Mouse (Mus musculus) cerebellum, adult (tissue): Measurements from ENCODE around the gene Spen.

Source experiments
- ATAC-seq: cut with Nextera tagmentation; 2 replicates; pipeline ENCODE4 v1.9.2; 2017; ENCODE audit warnings: mild to moderate bottlenecking, moderate library complexity, mixed read lengths; ENCODE audit not compliant: insufficient number of reproducible peaks, low FRiP score, low TSS enrichment

The Spen gene

DNA sequence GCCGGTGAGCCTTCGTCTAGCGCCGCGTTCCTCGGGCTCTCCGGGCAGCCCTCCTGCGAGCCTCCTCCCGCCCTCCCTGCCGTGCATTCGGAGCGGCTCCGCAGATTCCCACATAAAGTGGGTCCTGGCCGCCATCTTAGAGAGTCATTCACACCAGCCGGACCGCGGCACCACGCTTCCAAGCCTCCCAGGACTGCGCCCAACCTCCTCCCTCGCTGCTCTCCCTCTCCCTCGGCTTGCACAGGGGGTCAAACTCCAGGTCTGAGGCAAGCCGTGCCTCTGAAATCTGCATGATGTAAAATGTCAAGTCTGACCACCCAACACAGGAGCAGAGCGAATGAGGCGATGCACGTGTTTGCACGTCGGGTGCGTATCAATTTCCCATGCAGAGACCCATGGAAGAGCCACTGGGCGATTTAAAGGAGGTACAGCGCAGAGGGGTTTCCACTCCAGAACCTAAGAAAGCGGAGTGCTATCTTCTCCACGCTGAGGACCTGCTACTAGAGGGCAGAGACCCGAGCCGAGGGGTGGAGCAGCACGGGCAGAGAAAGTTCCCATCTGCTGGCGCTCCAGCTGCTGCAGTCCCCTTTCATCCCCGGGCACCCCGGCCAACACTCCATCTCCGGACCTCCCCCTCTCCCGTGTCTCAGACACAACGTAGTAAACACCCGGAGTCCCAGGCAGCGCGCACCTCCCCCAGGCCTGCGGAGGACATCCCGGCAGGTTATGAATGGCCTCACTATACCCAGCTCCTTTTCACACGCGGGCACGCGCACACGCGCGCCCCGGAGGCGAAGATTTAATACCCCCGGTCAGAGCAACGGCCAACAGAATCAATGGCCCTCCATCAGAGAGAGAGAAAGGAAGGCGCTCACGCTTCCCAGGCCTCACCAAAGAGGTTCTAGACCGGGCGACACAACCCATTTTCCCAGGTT is 1.8 kb downstream of the Spen start:
- 0 out of 2 replicates have a peak, but pooled peaks have one; percentile 5 for ATAC-seq

DNA sequence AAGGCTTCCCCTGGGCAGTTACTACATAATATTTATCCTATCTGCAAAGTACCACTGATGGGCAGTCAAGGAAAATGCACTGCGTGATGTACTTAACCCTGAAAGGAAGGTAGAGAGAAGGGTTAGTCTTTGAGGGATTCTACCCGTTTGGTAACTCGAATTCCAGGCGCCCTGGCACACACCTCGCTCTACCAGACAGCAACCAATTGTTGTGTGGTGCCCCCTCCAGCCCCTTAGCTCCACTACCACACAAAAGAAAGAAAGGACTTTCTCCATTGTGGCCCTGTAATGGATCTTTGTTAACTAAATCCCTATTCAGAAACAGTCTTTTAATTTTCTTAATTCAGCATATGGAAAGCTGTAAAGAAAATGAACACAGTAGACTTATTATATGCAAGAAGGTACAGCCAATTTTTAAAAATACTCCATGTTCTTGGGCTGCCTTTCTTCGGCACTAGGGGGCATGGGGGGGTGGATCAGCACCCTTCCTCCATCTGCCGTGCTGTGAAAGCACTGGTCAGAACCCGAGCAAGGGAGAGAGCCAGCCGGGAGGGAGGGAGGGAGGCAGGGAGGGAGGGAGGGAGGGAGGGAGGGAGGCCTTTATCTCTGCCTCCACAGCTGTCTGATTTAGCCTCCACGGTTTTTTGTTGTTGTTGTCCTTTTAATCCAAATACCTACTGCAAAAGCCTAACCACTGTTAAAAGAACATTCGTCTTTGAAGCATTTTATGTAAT is 3.3 kb downstream of the Spen start:
- no peak for ATAC-seq

DNA sequence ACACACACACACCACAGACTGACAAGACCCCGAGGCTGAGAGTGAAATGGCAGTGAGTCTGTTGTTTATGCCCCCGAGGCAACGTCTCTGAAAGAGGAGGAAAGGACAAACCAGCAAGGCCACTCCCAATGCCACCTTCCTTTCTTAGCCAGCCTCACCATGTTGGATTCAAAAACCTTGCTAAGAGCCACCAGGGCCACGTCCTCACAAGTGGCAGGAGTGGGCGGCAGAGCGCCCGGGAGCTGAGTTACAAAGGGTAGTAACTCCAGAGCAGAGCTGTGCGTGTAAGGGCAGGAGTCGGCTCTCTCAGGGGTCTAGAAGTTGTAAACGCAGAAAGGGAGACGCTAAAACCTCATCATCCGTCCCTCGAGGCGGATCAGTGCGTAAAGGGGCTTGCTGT is 7.4 kb downstream of the Spen start:
- no peak for ATAC-seq

DNA sequence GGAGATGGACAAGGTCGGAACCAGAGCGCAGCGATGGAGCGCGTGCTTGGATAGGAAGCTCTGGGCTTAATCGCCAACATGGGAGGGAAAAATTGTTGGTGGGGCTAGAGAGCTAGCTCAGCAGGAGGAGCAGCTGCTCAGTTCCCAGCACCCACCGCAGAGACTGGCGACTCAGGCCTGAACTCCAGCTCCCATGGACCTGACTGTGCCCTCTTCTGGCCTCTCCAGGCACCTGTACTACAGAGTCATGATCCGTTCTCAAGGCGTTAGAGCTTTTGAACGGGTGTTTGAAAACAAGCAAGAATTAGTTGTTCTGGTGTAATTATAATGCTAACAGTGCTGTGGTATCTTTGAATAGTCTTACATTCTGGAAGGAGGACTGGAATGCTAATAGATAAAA is 9.5 kb downstream of the Spen start:
- no peak for ATAC-seq

DNA sequence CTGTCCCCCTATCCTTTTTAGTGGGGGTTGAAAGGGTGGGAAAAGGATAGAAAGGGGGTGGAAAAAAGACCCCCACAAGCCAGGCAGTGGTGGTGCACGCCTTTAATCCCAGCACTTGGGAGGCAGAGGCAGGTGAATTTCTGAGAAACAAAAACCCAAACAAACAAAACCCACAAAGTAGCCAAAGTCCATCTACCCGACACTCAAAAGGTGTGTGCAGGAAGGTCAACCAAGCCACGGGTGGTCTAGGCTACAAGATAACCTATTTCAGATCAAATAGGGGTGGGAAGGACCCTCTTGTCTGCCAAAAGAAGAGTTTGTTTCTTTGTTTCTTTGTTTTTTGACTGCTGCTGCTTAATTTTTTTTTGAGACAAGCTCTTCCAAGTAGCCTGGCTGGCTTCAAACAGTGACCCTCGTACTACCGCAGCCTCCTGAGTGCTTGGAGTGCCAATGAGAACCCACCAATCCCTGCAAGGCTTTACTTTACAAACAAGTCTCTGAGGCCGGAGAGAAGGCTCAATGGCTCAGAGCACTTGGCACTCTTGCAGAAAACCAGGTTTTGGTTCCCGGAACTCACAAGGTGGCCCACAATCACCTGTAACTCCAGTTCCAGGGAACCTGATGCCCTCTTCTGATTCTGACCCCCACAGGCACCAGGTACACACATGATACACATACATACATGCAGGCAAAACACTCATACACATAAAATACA is 11.3 kb downstream of the Spen start:
- no peak for ATAC-seq

DNA sequence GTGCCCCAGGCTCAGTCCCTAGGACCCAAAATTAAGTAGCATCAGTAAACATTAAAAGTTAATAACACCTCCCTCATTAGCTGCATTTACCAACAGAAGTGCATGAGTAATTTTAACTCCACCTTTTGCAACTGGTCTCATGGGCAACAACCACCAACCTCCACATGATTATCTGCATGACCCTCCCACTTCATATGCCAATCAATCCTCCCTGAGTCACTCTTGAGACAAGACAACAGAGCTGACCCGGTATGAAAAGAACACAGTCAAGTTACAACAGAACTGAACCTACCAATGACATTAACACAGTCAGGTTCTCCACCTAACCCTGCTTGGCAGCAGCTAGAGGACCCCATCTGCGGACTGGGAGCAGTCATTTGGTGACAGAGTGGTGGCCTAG is 12.5 kb downstream of the Spen start:
- no peak for ATAC-seq

DNA sequence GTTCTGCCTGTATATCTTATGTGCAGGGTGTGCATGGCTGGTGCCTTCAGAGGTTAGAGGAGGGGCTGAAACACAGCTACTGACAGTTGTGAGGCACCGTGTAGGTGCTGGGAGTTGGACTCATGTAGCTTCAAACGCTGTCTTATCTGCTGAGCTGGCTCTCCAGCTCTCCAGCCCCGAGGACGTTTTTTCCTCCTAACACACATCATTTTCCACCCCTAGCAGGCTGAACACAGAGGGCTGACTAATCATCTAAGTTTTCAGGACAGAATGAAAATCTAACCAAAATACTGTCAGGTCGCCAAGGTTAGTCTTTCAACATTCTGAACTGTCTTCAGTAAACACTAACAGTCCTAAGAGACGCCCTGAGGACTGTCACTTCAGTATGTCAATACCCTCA is 13.7 kb downstream of the Spen start:
- no peak for ATAC-seq

DNA sequence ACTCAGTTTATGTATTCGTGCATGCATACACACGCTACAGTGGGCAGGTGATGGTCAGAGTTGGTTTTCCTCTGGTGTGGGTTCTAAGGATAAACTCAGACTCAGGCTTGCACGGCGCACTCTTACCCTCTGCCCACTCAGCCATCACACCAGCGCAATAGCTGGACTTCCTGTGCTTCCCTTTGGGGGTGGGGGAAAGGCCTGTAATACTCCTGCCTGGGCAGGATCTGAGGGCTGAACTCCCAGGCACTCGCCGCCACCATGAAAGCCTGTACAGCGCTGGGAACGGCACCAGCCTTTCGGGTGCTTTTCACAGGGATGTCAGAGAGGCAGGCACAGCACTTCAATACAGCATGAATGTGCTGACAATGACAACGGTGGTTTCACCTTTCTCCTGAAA is 15.3 kb downstream of the Spen start:
- ATAC-seq: no peak

DNA sequence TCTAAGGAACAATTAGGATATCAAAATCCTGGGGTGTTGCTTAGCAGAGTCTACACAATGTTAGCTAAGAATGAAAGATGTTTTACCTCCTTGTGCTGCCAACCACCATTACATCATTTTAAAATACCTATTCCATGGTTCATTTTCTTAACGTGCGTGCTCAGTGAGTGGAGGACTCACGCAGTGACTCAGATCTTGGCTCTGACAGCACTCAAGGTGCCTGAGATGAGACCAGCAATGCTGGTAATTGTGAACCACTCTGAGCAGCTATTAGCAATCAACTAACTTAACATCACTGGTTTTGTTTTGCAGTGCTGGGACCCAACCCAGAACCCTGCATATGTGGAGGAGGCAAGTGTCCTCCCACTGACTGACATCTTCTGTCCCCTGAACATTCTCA is 20.0 kb downstream of the Spen start:
- ATAC-seq: no peak

DNA sequence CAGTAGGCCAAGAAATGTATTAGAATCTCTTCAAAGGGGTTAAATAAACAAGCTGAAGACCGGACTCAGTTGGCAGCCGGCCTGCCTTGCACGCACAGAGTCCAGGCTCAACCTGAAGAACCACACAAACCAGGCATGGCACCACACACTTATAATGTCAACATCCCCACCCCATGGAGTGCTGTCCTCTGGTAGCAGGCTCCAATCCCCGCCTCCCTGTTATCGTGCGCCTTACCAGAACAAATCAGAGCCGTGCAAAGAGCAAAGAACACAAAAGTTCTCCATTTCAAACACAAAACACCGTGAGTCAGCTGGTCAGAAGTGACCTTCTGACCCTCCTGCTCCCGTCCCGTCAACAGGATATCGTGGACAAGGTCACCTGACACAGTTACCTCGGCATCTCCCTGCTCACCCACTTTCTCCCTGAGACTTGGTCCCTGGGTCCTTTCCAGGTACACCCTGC is 24.2 kb downstream of the Spen start:
- ATAC-seq: no peak

DNA sequence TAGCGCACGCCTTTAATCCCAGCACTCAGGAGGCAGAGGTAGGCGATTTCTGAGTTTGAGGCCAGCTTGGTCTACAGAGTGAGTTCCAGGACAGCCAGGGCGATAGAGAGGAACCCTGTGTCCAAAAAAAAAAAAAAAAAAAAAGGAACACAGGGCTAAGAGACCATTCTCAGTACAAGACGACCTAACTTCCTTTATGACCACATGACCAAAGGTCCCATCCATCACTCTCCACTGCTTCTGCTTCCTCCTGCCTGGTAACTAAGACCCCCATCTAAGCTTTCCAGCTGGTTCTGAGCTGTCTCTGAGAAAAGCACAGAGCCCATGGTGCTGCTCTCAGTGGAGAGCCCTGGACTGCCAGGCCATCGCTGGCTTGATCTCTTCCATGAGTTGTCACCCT is 26.3 kb downstream of the Spen start:
- ATAC-seq: no peak

DNA sequence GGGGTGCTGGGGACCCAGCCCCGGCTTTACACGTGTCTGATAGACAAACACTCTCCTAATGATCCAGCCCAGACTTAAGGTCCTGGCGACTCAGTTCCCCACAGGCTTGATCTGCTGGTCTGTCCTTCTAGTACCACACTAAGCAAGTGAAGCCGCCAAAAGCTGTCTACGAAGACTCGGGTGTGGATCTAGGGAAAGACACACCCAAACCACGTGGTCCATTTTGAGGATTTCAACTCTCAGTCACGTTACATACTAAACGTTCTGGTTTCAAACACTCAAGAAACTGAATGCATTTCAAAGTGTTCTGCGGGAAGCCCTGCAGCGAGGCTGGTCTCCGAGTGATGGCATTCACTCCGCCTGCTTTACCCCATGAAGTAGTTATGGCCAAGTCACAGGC is 27.9 kb downstream of the Spen start:
- ATAC-seq: no peak

DNA sequence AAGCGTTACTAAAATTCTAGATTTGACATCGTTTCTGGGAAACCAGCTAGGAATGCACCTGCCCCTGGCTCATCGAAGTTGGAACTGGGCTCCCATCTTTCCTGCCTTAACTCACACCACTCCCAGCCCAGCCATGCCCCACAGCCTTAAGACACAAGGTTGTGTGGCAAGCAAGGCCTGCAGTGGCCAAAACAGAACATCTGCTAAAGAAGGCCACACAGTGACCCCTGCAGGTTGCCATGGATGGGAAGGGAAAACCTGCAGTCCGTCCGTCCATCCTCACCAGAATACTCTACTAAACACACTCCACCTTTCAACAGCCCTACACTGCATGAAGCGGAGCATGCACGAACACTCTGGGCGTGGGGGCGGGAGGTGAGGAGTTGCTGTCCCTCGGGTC is 31.5 kb downstream of the Spen start:
- ATAC-seq: no peak

DNA sequence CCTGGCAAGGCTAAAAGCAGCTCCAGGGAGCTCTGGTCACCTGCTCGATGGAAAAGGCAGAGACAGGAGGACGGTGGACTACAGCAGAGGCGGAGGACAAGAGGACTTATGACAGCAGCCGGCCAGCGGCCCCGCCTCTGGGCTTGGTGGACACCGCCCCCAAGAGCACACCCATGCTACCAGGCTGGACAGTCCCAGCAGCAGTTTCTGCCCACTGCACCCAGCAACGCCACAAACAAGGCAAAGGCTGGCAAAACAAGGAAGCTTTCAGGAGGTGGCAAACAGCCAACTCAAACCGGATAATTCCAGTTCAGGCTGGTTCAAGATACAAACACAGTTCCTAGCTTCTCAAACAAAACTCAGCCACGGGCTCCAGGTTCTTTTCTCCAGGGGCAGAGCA is 32.0 kb downstream of the Spen start:
- peak; percentile 76 for ATAC-seq

DNA sequence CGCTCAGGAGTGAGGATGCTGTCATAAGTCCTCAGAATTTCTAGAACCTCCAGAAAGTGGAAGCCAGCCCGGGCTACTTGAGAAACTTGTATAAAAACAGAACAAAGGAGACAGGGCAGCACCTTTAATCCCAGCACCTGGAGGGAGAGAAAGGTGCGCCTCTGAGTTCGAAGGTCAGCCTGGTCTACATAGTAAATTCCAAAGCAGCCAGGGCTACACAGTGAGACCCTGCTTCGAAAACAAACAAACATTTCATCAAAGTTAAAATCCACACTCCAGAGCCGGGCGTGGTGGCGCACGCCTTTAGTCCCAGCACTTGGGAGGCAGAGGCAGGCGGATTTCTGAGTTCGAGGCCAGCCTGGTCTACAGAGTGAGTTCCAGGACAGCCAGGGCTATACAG is 32.6 kb downstream of the Spen start:
- ATAC-seq: no peak

DNA sequence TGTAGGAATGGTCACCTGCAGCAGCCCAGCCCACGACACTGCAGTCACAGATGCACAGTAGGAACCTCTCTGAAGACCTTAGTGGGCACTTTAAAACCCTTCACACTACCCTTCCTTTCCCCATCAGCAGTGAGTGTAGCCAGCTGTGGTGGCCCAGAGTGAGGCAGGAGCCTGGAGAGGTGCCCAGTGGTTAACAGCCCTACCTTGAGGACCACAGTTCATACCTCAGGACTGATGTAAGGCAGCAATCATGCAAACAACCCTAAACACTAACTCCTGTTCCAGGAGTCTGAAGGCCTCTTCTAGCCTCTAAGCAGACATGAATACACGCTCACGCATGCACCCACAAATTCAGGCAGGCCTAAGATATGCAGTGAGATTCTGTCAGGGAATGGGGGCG is 33.9 kb downstream of the Spen start:
- ATAC-seq: no peak

DNA sequence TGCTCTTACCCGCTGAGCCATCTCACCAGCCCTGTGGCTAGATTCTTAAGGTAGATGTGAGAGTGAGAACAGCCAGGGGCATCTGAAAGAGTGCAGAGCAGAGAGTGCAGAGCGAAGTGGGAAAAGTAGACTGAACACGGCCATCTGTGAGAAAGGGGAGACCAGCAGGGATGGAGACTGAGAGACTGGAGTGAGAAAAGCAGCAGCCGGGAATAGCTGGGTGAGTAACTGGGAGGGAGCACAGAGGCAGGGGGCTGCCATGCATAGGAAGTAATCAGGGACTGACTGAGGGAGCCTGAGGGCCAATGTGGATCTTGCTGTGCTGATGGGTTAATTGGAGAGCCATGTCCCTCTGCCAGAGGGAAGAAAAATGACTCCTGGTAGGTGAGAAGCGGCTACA is 35.7 kb downstream of the Spen start:
- ATAC-seq: no peak

DNA sequence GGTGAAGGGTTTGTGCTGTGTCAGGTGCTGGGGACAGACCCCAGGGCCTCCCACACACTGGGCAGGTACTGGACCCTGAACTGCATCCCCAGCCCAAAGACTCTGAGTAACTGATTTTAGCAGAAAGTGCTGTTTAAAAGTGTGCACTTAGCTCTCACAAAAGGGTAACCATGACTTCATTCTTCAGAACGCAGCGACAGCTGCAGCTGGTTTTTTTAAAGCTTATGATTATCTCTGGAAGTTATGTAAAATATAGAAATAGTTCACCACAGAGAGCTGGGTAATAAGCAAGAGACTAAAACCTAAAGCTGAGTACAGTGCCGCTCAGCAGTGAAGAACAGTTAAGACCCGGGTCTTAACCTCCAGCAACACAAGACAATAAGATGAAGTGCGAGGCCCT is 37.3 kb downstream of the Spen start:
- ATAC-seq: no peak

DNA sequence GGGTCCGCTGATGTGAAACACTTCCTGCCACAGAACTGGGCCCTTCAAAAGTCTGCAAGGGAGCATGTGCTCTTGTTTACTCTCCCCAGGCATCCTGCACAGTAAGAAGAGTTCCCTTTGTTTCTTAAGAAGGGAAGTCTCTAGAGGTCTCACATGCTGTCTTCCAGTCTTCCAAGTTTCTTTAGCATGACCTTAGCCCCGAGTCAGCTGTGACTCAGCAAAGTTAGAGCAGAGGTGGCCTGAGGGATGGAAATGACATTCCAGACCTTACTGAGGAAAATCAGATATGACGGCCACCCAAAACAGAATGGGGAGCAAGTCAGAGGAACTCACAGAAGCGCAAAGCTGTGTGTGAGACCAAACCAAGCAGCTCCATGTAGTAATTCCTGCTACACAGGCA is 37.8 kb downstream of the Spen start:
- ATAC-seq: no peak

DNA sequence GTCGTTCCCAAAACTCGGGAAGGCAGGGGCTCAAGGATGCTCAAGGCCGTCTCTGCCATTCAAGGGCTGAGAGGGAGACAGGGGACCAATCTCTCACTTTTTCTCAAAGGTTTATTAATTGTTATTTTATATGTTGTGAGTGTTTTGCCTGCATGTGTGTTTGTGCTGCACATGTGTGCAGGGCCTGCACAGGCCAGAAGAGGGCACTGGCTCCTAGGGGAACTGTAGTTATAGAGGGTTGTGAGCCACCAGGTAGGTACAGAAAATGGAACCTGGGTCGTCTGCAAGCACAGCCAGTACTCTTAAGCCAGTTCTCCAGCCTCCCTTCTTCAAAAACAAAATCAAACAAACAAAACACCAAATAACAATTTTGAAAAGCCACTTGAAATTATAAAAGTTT is 49.7 kb downstream of the Spen start:
- no peak for ATAC-seq

DNA sequence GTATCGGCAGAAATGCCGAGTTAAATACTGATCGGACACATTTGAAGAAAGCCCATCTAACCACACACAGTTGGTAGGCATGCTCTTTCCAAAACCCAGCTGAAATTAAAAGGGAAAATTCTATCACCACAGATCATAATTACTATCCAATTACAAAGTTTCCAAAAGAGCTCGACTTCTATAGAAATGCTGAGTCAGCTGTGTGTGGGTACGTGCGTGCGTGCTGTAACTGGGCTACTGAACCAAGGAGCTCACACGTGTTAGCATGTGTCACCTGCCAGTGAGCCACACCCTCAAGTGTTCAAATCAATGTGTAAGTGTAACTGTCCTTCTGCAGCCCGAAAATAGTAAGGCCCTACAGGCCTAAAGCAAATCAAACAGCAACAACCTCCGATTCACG is 50.8 kb downstream of the Spen start:
- no peak for ATAC-seq
